Mouse (Mus musculus): ENCODE results near the gene Nipbl. TPM values are rescaled to one million over a fixed set of nuclear protein-coding genes. Genes with fewer than 3 reads are reported as not detected.

The Nipbl gene
- polyA plus RNA-seq, 1 experiment from 2014 or later, result 12.5 TPM

DNA sequence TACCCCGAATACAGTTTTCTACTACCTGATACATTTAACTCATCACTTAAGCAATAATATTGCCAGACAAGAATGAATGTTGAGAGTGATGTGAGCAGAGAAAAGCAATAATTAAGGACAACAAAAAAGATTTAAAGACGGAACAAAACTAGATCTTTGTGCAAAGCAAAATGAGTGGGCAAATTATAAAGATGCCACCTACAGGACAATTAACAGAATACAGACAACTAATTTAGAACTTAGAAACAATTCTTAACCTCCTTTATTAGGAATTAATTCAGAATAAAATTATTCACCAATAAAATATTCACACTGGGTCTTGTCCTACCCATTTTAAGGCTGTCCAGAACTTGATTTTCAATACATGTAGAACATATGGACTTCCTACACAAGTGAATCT, 38.0 kb downstream of the Nipbl start:
- H3K4me1 ChIP-seq (ENCODE audit: control insufficient read depth, insufficient read depth, low read length), result no peaks in the 10 kb centered on the region
- no peak overlapping the region for H3K27ac ChIP-seq (ENCODE audit: low read length)
- no peak for ATAC-seq
- no peaks in the 10 kb centered on the region for H3K36me3 ChIP-seq (ENCODE audit: control insufficient read depth, insufficient read depth, low read length)
- H3K4me2 ChIP-seq (ENCODE audit: low read depth, low read length), result no peak overlapping the region
- no peak overlapping the region for H3K9ac ChIP-seq (ENCODE audit: low read depth, low read length)
- 96% methylated on average over 2 of the region's 2 CpGs for WGBS
- H3K4me3 ChIP-seq (ENCODE audit: low read length), result no peak overlapping the region
- no peaks in the 10 kb centered on the region for H3K9me3 ChIP-seq (ENCODE audit: control insufficient read depth, low read length)
- no peaks in the 10 kb centered on the region for H3K27me3 ChIP-seq (replicated peaks; ENCODE audit: control insufficient read depth, insufficient read depth, low read length)

DNA sequence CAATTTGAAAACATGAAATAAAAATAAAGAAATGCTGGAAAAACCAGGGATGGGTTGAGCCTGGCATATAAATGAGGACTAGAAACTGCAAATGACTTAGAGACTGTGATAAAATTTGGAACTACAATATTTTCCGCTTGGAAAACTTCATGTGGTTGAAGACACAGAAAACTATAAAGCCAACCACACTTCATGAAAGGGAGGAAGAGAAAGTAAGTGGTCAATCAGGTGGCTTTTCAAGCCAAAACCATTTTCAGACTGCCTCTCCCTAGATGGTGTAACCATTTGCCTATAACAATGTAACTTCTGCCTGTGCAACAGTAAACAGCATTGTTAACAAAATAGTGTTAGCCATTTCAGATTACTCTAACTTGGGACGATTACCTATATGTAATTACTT, 41.7 kb downstream of the Nipbl start:
- Histone ChIP-seq H3K9ac (ENCODE audit: low read depth, low read length) (no peak overlapping the region), H3K27ac (ENCODE audit: low read length) (no peak overlapping the region), H3K27me3 (replicated peaks; ENCODE audit: control insufficient read depth, insufficient read depth, low read length) (no peaks in the 10 kb centered on the region), H3K4me1 (ENCODE audit: control insufficient read depth, insufficient read depth, low read length) (no peaks in the 10 kb centered on the region), H3K9me3 (ENCODE audit: control insufficient read depth, low read length) (no peaks in the 10 kb centered on the region), H3K4me2 (ENCODE audit: low read depth, low read length) (no peak overlapping the region), H3K4me3 (ENCODE audit: low read length) (no peak overlapping the region), H3K36me3 (ENCODE audit: control insufficient read depth, insufficient read depth, low read length) (no peaks in the 10 kb centered on the region)
- ATAC-seq, result no peak
- 89% methylated on average over 2 of the region's 2 CpGs for WGBS

DNA sequence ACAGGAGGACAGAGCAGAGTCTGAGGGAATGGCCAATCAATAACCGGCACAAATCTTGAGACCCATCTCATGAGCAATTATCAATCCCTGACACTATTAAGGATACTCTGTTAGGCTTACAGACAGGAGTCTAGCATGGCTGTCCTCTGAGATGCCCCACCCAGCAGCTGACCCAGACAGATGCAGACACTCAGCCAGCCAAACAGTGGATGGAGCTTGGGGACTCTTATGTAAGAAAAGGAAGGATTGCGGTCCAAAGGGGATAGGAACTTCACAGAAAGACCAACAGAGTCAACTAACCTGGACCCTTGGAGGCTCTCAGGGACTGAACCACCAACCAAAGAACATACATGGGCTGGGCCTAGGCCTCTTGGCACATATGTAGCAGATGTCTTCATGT, 42.7 kb downstream of the Nipbl start:
- H3K27ac ChIP-seq (ENCODE audit: low read length), result no peak overlapping the region
- no peak overlapping the region for H3K9ac ChIP-seq (ENCODE audit: low read depth, low read length)
- WGBS, result 94% methylated on average over 2 of the region's 2 CpGs

DNA sequence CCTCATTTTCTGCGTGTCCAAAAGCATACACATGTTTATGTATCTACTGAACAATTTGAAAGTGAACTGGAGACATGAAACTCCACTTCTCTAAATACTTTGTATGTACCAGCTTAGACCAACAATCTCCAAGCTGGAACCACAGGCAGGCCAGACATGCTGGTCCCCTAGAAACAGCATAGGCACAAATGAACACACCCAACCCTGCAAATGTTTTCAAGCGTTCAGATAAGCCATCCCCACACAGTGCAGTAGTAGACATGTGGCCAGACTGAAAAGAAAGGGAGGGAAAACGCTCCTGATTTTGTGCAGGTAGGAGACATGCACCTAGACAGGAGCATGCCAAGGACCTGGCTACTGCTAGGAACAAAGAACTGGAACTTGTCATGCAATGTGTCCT, 52.5 kb downstream of the Nipbl start:
- whole genome bisulfite sequencing, result 68% methylated on average over 3 of the region's 3 CpGs
- no peak overlapping the region for H3K9ac ChIP-seq (ENCODE audit: low read depth, low read length)
- ATAC-seq, result no peak
- H3K4me3 ChIP-seq (ENCODE audit: low read length), result no peak overlapping the region
- H3K36me3 ChIP-seq (ENCODE audit: control insufficient read depth, insufficient read depth, low read length), result no peaks in the 10 kb centered on the region
- H3K27ac ChIP-seq (ENCODE audit: low read length), result no peak overlapping the region
- H3K27me3 ChIP-seq (replicated peaks; ENCODE audit: control insufficient read depth, insufficient read depth, low read length), result no peaks in the 10 kb centered on the region
- H3K9me3 ChIP-seq (ENCODE audit: control insufficient read depth, low read length), result no peaks in the 10 kb centered on the region
- no peak overlapping the region for H3K4me2 ChIP-seq (ENCODE audit: low read depth, low read length)
- H3K4me1 ChIP-seq (ENCODE audit: control insufficient read depth, insufficient read depth, low read length), result peaks cover 3% of the 10 kb centered on the region; the same call in 1 of the 2 replicates

More for the DNA sequence above, 42.7 kb downstream of the Nipbl start:
- Histone ChIP-seq H3K36me3 (ENCODE audit: control insufficient read depth, insufficient read depth, low read length) (no peaks in the 10 kb centered on the region), H3K4me1 (ENCODE audit: control insufficient read depth, insufficient read depth, low read length) (no peaks in the 10 kb centered on the region), H3K9me3 (ENCODE audit: control insufficient read depth, low read length) (no peaks in the 10 kb centered on the region), H3K4me2 (ENCODE audit: low read depth, low read length) (no peak overlapping the region), H3K27me3 (replicated peaks; ENCODE audit: control insufficient read depth, insufficient read depth, low read length) (no peaks in the 10 kb centered on the region), H3K4me3 (ENCODE audit: low read length) (no peak overlapping the region)
- no peak for ATAC-seq

DNA sequence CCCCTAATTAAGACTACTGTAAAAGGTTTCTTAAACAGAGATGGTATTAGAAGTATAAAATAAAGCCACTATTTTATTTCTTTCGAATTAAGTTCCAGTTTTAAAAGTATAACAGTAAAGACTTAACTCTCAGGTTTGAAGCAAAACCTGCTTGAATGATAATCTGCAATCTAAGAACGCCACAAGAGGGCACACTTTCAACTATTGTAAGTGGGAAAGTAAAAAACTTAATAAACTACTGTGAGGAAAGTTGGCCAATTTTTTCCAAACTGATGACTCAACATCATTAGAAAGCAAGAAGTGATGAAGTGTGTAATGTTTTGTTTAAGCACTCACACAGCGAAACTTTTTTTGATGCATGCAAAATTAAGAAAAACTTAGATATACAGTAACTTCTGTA, 62.0 kb downstream of the Nipbl start:
- H3K27ac ChIP-seq (ENCODE audit: low read length), result no peak overlapping the region
- no peaks in the 10 kb centered on the region for H3K9me3 ChIP-seq (ENCODE audit: control insufficient read depth, low read length)
- ATAC-seq, result no peak
- no peak overlapping the region for H3K4me2 ChIP-seq (ENCODE audit: low read depth, low read length)
- no peak overlapping the region for H3K9ac ChIP-seq (ENCODE audit: low read depth, low read length)
- 63% methylated on average over 3 of the region's 3 CpGs for WGBS
- H3K36me3 ChIP-seq (ENCODE audit: control insufficient read depth, insufficient read depth, low read length), result no peaks in the 10 kb centered on the region
- H3K4me1 ChIP-seq (ENCODE audit: control insufficient read depth, insufficient read depth, low read length), result no peaks in the 10 kb centered on the region
- no peak overlapping the region for H3K4me3 ChIP-seq (ENCODE audit: low read length)
- no peaks in the 10 kb centered on the region for H3K27me3 ChIP-seq (replicated peaks; ENCODE audit: control insufficient read depth, insufficient read depth, low read length)

GRCm38 (mm10) chr15:8375657-8376056, 68.6 kb downstream of the Nipbl start:
- WGBS, result 97% methylated on average over 1 of the region's 1 CpGs

GRCm38 (mm10) chr15:8374724-8375123, 69.5 kb downstream of the Nipbl start:
- no peak overlapping the region for H3K9ac ChIP-seq (ENCODE audit: low read depth, low read length)
- peaks cover 3% of the 10 kb centered on the region; the same call in 1 of the 2 replicates for H3K36me3 ChIP-seq (ENCODE audit: control insufficient read depth, insufficient read depth, low read length)
- WGBS, result 58% methylated on average over 3 of the region's 3 CpGs
- ATAC-seq, result no peak
- H3K9me3 ChIP-seq (ENCODE audit: control insufficient read depth, low read length), result no peaks in the 10 kb centered on the region
- no peak overlapping the region for H3K4me3 ChIP-seq (ENCODE audit: low read length)
- H3K27ac ChIP-seq (ENCODE audit: low read length), result no peak overlapping the region
- no peak overlapping the region for H3K4me2 ChIP-seq (ENCODE audit: low read depth, low read length)
- no peaks in the 10 kb centered on the region for H3K4me1 ChIP-seq (ENCODE audit: control insufficient read depth, insufficient read depth, low read length)
- no peaks in the 10 kb centered on the region for H3K27me3 ChIP-seq (replicated peaks; ENCODE audit: control insufficient read depth, insufficient read depth, low read length)

More at GRCm38 (mm10) chr15:8375657-8376056, 68.6 kb downstream of the Nipbl start:
- Histone ChIP-seq H3K9ac (ENCODE audit: low read depth, low read length) (no peak overlapping the region), H3K36me3 (ENCODE audit: control insufficient read depth, insufficient read depth, low read length) (peaks cover 3% of the 10 kb centered on the region; the same call in 1 of the 2 replicates), H3K4me1 (ENCODE audit: control insufficient read depth, insufficient read depth, low read length) (no peaks in the 10 kb centered on the region), H3K4me3 (ENCODE audit: low read length) (no peak overlapping the region), H3K4me2 (ENCODE audit: low read depth, low read length) (no peak overlapping the region), H3K27ac (ENCODE audit: low read length) (no peak overlapping the region), H3K9me3 (ENCODE audit: control insufficient read depth, low read length) (no peaks in the 10 kb centered on the region), H3K27me3 (replicated peaks; ENCODE audit: control insufficient read depth, insufficient read depth, low read length) (no peaks in the 10 kb centered on the region)
- no peak for ATAC-seq

GRCm38 (mm10) chr15:8347104-8347773, 97.0 kb downstream of the Nipbl start:
- 93% methylated on average over 2 of the region's 2 CpGs for WGBS
- Histone ChIP-seq H3K4me2 (ENCODE audit: low read depth, low read length) (no peak overlapping the region), H3K27ac (ENCODE audit: low read length) (no peak overlapping the region), H3K9me3 (ENCODE audit: control insufficient read depth, low read length) (no peaks in the 10 kb centered on the region), H3K4me1 (ENCODE audit: control insufficient read depth, insufficient read depth, low read length) (no peaks in the 10 kb centered on the region), H3K4me3 (ENCODE audit: low read length) (no peak overlapping the region), H3K9ac (ENCODE audit: low read depth, low read length) (no peak overlapping the region), H3K36me3 (ENCODE audit: control insufficient read depth, insufficient read depth, low read length) (0 out of 2 replicates have a peak, but pooled peaks cover 8% of the 10 kb centered on the region), H3K27me3 (replicated peaks; ENCODE audit: control insufficient read depth, insufficient read depth, low read length) (no peaks in the 10 kb centered on the region)
- peak; percentile 88 for ATAC-seq

- Histone ChIP-seq H3K4me2 (ENCODE audit: low read depth, low read length) (no peak overlapping the region), H3K27ac (ENCODE audit: low read length) (no peak overlapping the region), H3K36me3 (ENCODE audit: control insufficient read depth, insufficient read depth, low read length) (no peaks in the 10 kb centered on the region; the same call in 1 of the 2 replicates), H3K4me1 (ENCODE audit: control insufficient read depth, insufficient read depth, low read length) (peaks cover 3% of the 10 kb centered on the region; the same call in 1 of the 2 replicates), H3K27me3 (replicated peaks; ENCODE audit: control insufficient read depth, insufficient read depth, low read length) (no peaks in the 10 kb centered on the region), H3K9me3 (ENCODE audit: control insufficient read depth, low read length) (no peaks in the 10 kb centered on the region), H3K4me3 (ENCODE audit: low read length) (no peak overlapping the region), H3K9ac (ENCODE audit: low read depth, low read length) (no peak overlapping the region)
- WGBS, result 62% methylated on average over 4 of the region's 4 CpGs
- ATAC-seq, result no peak
Observed at GRCm38 (mm10) chr15:8340596-8340995, 103.7 kb downstream of the Nipbl start.

DNA sequence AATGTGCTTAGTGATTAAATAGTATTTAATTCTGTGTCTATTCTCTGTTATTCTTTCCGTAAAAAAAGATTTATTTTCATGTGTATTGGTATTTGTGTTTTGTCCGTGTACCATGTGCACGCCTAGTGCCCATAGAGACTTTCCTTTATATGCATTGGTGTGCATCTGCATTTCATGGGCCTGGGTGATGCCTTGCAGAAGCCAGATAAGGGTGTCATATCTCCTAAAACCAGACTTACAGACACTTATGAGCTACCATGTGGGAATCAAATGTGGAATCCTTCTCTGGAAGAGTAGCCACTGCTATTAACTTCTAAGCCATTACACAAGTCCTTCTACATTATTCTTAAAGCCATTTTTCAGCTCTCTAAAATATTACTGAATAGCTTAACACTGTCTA, 112.7 kb downstream of the Nipbl start:
- H3K36me3 ChIP-seq (ENCODE audit: control insufficient read depth, insufficient read depth, low read length), result no peaks in the 10 kb centered on the region
- no peak for ATAC-seq
- no peak overlapping the region for H3K4me2 ChIP-seq (ENCODE audit: low read depth, low read length)
- WGBS, result 94% methylated on average over 3 of the region's 3 CpGs
- no peak overlapping the region for H3K9ac ChIP-seq (ENCODE audit: low read depth, low read length)
- H3K9me3 ChIP-seq (ENCODE audit: control insufficient read depth, low read length), result no peaks in the 10 kb centered on the region
- H3K27ac ChIP-seq (ENCODE audit: low read length), result no peak overlapping the region
- no peak overlapping the region for H3K4me3 ChIP-seq (ENCODE audit: low read length)
- H3K27me3 ChIP-seq (replicated peaks; ENCODE audit: control insufficient read depth, insufficient read depth, low read length), result no peaks in the 10 kb centered on the region
- H3K4me1 ChIP-seq (ENCODE audit: control insufficient read depth, insufficient read depth, low read length), result no peaks in the 10 kb centered on the region
